Mouse (Mus musculus) heart, embryonic 13.5 days (tissue): Measurements from ENCODE around the gene Fbp1. TPM values are rescaled to one million over a fixed set of nuclear protein-coding genes. Genes with fewer than 3 reads are reported as not detected.

Experiments
- ATAC-seq: fragments of 200-750 bp; cut with Nextera tagmentation; 2 replicates; pipeline ENCODE4 v1.8.0; 2017; ENCODE audit warnings: moderate TSS enrichment; ENCODE audit not compliant: insufficient number of reproducible peaks, low FRiP score, low TSS enrichment; ENCODE audit errors: extremely low read depth
- H3K27ac ChIP-seq: fragments of 300-500 bp; sonication (generic); replicated peaks from 2 replicates; pipeline ENCODE4 v1.5.1; 2015; ENCODE audit warnings: moderate library complexity, mild to moderate bottlenecking, inconsistent platforms
- H3K27me3 ChIP-seq: fragments of 300-500 bp; sonication (generic); replicated peaks from 2 replicates; pipeline ENCODE4 v1.6.1; 2015; ENCODE audit warnings: mild to moderate bottlenecking, inconsistent platforms
- H3K36me3 ChIP-seq: fragments of 300-500 bp; sonication (generic); 2 replicates; pipeline ENCODE4 v1.6.1; 2015; ENCODE audit warnings: mild to moderate bottlenecking, inconsistent platforms
- H3K4me1 ChIP-seq: fragments of 300-500 bp; sonication (generic); 2 replicates; pipeline ENCODE4 v1.6.1; 2015; ENCODE audit warnings: inconsistent platforms
- H3K4me2 ChIP-seq: fragments of 300-500 bp; sonication (generic); 2 replicates; pipeline ENCODE4 v1.6.1; 2015; ENCODE audit warnings: inconsistent platforms, mild to moderate bottlenecking, moderate library complexity
- H3K4me3 ChIP-seq: fragments of 300-500 bp; sonication (generic); 2 replicates; pipeline ENCODE4 v1.5.1; 2015; ENCODE audit warnings: moderate library complexity, mild to moderate bottlenecking, inconsistent platforms
- H3K9ac ChIP-seq: fragments of 300-500 bp; sonication (generic); 2 replicates; pipeline ENCODE4 v1.6.1; 2015; ENCODE audit warnings: inconsistent platforms, mild to moderate bottlenecking, moderate library complexity
- H3K9me3 ChIP-seq: fragments of 300-500 bp; sonication (generic); 2 replicates; pipeline ENCODE4 v1.6.1; 2016; ENCODE audit warnings: inconsistent platforms
- WGBS: fragments of 180-500 bp; shearing (Covaris S2); methylation state at CpG from one replicate; pipeline ENCODE4 v1.1.7; 2015; ENCODE audit warnings: mixed read lengths; 5-methylcytosine and 5-hydroxymethylcytosine counted together
- polyA plus RNA-seq: library from polyadenylated mRNA; unstranded; fragments of >200 nt; fragmentation: Nextera tagmentation; extraction: Ambion mirVana; gene quantifications from 2 replicates; pipeline ENCODE4 v1.2.1, GENCODE M21; 2015

The Fbp1 gene
- polyA plus RNA-seq, 1 experiment from 2014 or later = 0.44 TPM

- Histone ChIP-seq H3K9me3 (no peaks in the 10 kb centered on the region), H3K4me1 (peaks cover 8% of the 10 kb centered on the region), H3K9ac (no peak overlapping the region), H3K27me3 (peaks cover 31% of the 10 kb centered on the region), H3K27ac (no peak overlapping the region), H3K36me3 (no peaks in the 10 kb centered on the region), H3K4me2 (no peak overlapping the region), H3K4me3 (no peak overlapping the region)
- ATAC-seq = no peak
- WGBS = 60% methylated on average over 2 of the region's 2 CpGs
These were observed 4.6 kb downstream of the Fbp1 start for GRCm38 (mm10) chr13:62883436-62883835.

DNA sequence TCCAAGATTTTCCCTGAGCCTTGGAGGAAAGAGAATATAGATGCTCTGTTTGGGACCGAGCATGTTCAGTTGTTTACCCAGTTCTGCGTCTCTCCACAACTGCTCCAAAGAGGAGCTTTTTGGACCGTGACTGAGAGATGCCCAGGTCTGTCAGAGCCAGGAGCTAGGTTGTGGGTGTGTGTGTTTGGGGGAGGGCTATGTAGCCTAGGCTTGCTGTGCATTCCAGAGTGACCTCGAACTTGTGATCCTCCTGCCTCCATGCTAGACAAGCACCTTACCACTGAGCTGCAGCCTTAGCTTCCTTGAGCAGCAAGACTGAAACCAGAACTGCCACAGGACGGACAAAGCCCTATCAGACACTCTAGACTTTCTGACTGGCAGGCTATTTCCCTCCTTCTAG is 5.2 kb downstream of the Fbp1 start:
- Histone ChIP-seq H3K9ac (no peak overlapping the region), H3K27ac (no peak overlapping the region), H3K9me3 (no peaks in the 10 kb centered on the region), H3K4me3 (no peak overlapping the region), H3K4me2 (no peak overlapping the region), H3K36me3 (no peaks in the 10 kb centered on the region), H3K27me3 (peaks cover 25% of the 10 kb centered on the region), H3K4me1 (peaks cover 5% of the 10 kb centered on the region)
- WGBS = 62% methylated on average over 5 of the region's 5 CpGs
- no peak for ATAC-seq

DNA sequence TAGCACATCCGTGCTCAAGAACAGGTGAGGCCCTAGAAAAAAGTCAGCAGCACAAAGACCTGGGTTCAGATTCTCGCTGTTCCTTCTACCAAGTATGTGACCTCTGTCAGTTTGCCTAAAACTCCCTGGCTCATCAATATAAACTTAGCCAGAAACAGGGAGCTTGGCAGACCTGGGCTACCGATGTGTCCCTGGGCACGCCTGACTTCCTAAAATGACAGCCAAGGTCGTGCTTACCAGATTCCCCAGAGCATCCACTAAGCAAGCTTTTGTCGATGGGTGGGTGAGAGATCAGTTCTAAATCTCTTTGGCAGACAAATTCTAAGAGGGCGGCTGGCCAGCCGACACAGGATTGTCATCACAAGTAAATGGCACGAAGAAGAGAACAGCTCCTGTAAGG is 6.7 kb downstream of the Fbp1 start:
- H3K9me3 ChIP-seq = no peaks in the 10 kb centered on the region
- ATAC-seq = no peak
- no peak overlapping the region for H3K9ac ChIP-seq
- H3K27me3 ChIP-seq = peaks cover 10% of the 10 kb centered on the region
- H3K4me2 ChIP-seq = no peak overlapping the region
- no peaks in the 10 kb centered on the region for H3K4me1 ChIP-seq
- no peak overlapping the region for H3K27ac ChIP-seq
- H3K4me3 ChIP-seq = no peak overlapping the region
- H3K36me3 ChIP-seq = no peaks in the 10 kb centered on the region
- WGBS = 64% methylated on average over 9 of the region's 9 CpGs

- H3K9ac ChIP-seq = no peak overlapping the region
- no peak overlapping the region for H3K27ac ChIP-seq
- no peaks in the 10 kb centered on the region for H3K4me1 ChIP-seq
- no peaks in the 10 kb centered on the region for H3K27me3 ChIP-seq
- no peak for ATAC-seq
- no peaks in the 10 kb centered on the region for H3K36me3 ChIP-seq
- H3K4me2 ChIP-seq = no peak overlapping the region
- no peaks in the 10 kb centered on the region for H3K9me3 ChIP-seq
- no peak overlapping the region for H3K4me3 ChIP-seq
- 46% methylated on average over 8 of the region's 8 CpGs for WGBS
These were observed 8.1 kb downstream of the Fbp1 start for GRCm38 (mm10) chr13:62879831-62880615.

DNA sequence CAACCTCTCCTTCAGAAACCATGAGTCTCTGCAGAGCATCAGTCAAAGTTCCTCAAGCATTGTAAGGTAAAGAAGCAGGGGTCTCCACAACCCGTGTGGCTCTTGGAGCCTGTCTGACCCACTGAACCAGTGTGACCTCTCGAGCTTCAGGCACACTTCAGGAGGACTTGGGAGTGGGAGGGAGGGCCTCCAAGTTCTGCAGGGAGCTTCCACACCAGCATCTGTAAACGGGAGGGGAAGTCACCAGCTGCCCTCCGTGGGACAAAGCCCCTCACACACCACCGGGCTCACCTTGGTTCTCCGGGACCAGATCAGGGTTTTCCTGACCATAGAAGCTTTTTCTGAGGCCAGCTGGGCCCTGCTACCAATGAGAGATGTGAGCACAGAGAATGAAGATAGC is 8.7 kb downstream of the Fbp1 start:
- no peak overlapping the region for H3K4me2 ChIP-seq
- 42% methylated on average over 6 of the region's 6 CpGs for WGBS
- no peaks in the 10 kb centered on the region for H3K36me3 ChIP-seq
- H3K9ac ChIP-seq = no peak overlapping the region
- no peaks in the 10 kb centered on the region for H3K4me1 ChIP-seq
- ATAC-seq = no peak
- H3K4me3 ChIP-seq = no peak overlapping the region
- no peaks in the 10 kb centered on the region for H3K9me3 ChIP-seq
- no peaks in the 10 kb centered on the region for H3K27me3 ChIP-seq
- no peak overlapping the region for H3K27ac ChIP-seq

DNA sequence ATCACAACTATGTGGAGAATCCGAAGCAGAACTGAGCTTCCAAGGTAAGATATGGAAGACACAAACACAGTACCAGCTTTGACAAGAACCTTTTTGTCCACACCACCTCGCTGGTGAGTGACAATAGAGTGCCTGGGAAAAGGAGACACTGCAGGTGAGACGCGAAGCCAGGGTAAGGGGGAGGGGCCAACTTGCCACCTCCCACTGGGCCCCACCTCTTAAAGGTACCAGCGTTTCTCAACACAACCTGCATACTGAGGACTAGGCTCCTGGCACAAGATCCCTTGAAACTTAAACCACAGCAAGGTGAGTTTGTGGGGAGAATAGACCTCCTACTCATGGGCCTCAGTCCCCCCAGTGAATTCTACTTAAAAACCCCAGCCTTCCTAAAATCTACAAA is 10.8 kb downstream of the Fbp1 start:
- Histone ChIP-seq H3K4me1 (no peaks in the 10 kb centered on the region), H3K27me3 (no peaks in the 10 kb centered on the region), H3K27ac (no peak overlapping the region), H3K4me2 (peak overlapping the region; percentile 30), H3K4me3 (no peak overlapping the region), H3K9me3 (no peaks in the 10 kb centered on the region), H3K36me3 (no peaks in the 10 kb centered on the region), H3K9ac (no peak overlapping the region)
- 13% methylated on average over 5 of the region's 5 CpGs for WGBS
- ATAC-seq = no peak

DNA sequence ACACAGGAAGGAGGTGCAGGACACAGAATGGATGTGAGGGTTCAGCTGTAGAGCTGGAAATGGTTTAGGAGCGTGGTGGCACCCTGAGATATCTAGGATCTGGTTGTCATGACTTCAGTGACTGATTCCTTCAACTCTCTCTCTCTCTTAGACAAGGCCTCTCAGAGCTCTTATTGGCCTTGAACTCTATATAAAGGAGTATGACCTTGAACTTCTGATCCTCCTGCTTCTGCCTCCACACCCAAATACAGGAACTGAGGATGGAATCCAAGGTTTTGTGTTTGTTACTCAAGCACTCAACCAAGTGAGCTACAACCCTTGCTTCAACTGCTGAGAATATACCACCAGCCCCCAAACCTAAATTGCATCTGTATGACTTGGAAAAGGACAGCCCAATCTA is 12.0 kb downstream of the Fbp1 start:
- Histone ChIP-seq H3K36me3 (no peaks in the 10 kb centered on the region), H3K4me3 (no peak overlapping the region), H3K27me3 (no peaks in the 10 kb centered on the region), H3K4me2 (no peak overlapping the region), H3K4me1 (no peaks in the 10 kb centered on the region), H3K9me3 (no peaks in the 10 kb centered on the region), H3K27ac (no peak overlapping the region), H3K9ac (no peak overlapping the region)
- WGBS = 71% methylated on average over 1 of the region's 1 CpGs
- ATAC-seq = no peak

DNA sequence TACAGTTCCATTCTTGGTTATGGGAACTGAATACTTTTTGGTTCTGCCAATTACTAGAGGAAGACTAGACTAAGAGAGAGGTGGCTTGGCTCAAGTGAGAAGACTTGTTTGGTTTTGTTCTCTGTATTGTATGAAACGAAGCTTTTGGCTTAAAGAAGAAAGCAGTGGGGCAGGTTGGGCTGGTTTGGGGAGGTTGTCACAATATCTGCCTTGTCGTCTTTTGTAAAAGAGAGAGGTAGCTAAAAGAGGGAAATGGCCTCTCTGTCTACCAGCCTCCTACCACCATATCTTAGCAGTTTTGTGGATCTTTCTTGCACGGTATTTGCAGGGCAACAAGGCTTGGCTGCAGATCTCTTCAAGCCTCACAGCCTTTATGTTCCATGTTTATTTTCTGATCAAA is 15.8 kb downstream of the Fbp1 start:
- Histone ChIP-seq H3K9ac (no peak overlapping the region), H3K27ac (no peak overlapping the region), H3K9me3 (no peaks in the 10 kb centered on the region), H3K36me3 (no peaks in the 10 kb centered on the region), H3K27me3 (no peaks in the 10 kb centered on the region), H3K4me2 (no peak overlapping the region), H3K4me1 (no peaks in the 10 kb centered on the region), H3K4me3 (no peak overlapping the region)
- 72% methylated on average over 3 of the region's 3 CpGs for WGBS
- ATAC-seq = no peak

GRCm38 (mm10) chr13:62870605-62871004 is 17.5 kb downstream of the Fbp1 start:
- Histone ChIP-seq H3K27ac (no peak overlapping the region), H3K27me3 (no peaks in the 10 kb centered on the region), H3K4me2 (no peak overlapping the region), H3K4me3 (no peak overlapping the region), H3K9ac (no peak overlapping the region), H3K4me1 (no peaks in the 10 kb centered on the region), H3K9me3 (no peaks in the 10 kb centered on the region), H3K36me3 (no peaks in the 10 kb centered on the region)
- ATAC-seq = no peak
- 88% methylated on average over 2 of the region's 2 CpGs for WGBS

DNA sequence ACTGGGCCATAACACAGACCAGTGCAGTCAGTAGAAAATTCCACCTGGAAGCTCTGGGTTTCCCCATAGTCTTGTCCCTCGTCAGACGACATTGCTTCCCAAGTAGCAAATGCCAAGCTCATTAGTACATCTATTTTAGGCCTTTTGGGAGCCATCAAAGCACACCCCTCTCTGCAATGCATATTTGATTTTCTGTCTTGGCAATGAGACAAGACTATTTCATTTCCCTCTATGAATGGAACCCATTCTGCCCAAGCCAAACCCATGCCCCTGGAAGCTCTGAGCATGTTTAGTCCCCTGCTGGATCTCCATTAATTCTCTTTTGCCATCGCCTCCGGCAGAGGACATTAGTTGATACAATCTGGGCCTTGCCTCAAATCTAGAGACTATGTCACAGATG is 21.3 kb downstream of the Fbp1 start:
- no peaks in the 10 kb centered on the region for H3K4me1 ChIP-seq
- H3K9me3 ChIP-seq = no peaks in the 10 kb centered on the region
- H3K27ac ChIP-seq = 0 out of 2 replicates have a peak overlapping the region, but pooled peaks have one; percentile 58
- H3K4me3 ChIP-seq = no peak overlapping the region
- ATAC-seq = no peak
- WGBS = 65% methylated on average over 4 of the region's 4 CpGs
- no peaks in the 10 kb centered on the region for H3K36me3 ChIP-seq
- no peak overlapping the region for H3K9ac ChIP-seq
- no peaks in the 10 kb centered on the region for H3K27me3 ChIP-seq
- H3K4me2 ChIP-seq = no peak overlapping the region

DNA sequence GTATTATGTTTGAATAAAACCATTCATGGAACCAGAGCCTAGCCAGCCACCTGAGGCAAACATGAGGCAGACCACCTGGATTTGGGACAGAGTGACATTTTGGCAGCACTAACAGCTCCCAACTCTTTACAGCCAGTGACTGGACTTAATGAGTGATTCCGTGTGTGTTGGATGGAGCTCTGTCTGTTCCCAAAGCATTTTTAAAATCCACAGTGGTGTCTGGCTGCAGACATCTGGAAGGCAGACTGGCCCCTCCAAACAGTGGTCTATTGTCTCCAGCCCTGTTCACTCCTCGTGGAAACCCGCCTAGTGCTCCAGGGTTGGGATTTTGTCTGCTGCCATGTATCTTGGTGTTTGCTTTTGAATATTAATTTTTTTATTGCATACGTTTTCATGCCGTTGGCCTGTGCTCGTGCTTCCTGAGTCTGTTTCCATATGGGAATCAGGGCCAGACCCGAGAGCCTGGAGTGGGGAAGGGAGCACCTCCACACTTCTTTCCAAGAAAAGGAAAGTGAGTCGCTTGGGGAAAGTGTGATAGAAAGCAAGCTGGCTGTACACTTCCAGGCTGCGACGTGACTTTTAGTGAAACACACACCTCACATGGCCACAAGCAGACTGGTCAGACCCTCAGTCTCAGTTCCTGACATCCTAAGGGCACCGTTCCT is 22.3 kb downstream of the Fbp1 start:
- 56% methylated on average over 11 of the region's 11 CpGs for WGBS
- no peaks in the 10 kb centered on the region for H3K27me3 ChIP-seq
- no peaks in the 10 kb centered on the region for H3K4me1 ChIP-seq
- no peak overlapping the region for H3K4me2 ChIP-seq
- H3K4me3 ChIP-seq = no peak overlapping the region
- no peaks in the 10 kb centered on the region for H3K36me3 ChIP-seq
- H3K9me3 ChIP-seq = no peaks in the 10 kb centered on the region
- H3K9ac ChIP-seq = no peak overlapping the region
- peak overlapping the region; percentile 58 for H3K27ac ChIP-seq
- no peak for ATAC-seq

GRCm38 (mm10) chr13:62863771-62864170 is 24.3 kb downstream of the Fbp1 start:
- no peaks in the 10 kb centered on the region for H3K4me1 ChIP-seq
- ATAC-seq = no peak
- H3K9me3 ChIP-seq = no peaks in the 10 kb centered on the region
- H3K36me3 ChIP-seq = no peaks in the 10 kb centered on the region
- WGBS = 59% methylated on average over 6 of the region's 6 CpGs
- H3K27ac ChIP-seq = no peak overlapping the region
- H3K4me3 ChIP-seq = no peak overlapping the region
- no peak overlapping the region for H3K9ac ChIP-seq
- H3K4me2 ChIP-seq = no peak overlapping the region
- H3K27me3 ChIP-seq = no peaks in the 10 kb centered on the region
